Mouse (Mus musculus): Measurements from ENCODE around the gene Fbxo34. TPM values are rescaled to one million over a fixed set of nuclear protein-coding genes. Genes with fewer than 3 reads are reported as not detected.

Fbxo34 gene
- 21.1 TPM for total RNA-seq (2023)

GRCm38 (mm10) chr14:47450121-47450520, at the start of gene Fbxo34:
Gene Fbxo34, plus strand, starts transcription at chr14:47450421.

GRCm38 (mm10) chr14:47417775-47418665, 32.2 kb upstream of the Fbxo34 start, which contains the start of gene Dlgap5:
Gene Dlgap5, minus strand, starts transcription at chr14:47418407.

GRCm38 (mm10) chr14:47570549-47570948, 120.3 kb downstream of the Fbxo34 start, which contains the start of gene Atg14:
Gene Atg14, minus strand, starts transcription at chr14:47570649.

Other genes starting within 250 kb of the Fbxo34 start
- gene Wdhd1, start 173.6 kb upstream of the Fbxo34 start, total RNA-seq (2023) = 35.3 TPM
- gene Socs4, start 173.5 kb upstream of the Fbxo34 start, total RNA-seq (2023) = 23.4 TPM
- 215 TPM for gene Mapk1ip1l, start 152.2 kb upstream of the Fbxo34 start, total RNA-seq (2023)
- 3.5 TPM for gene Lgals3, start 82.7 kb upstream of the Fbxo34 start, total RNA-seq (2023)
- 4.4 TPM for gene Dlgap5, start 32.0 kb upstream of the Fbxo34 start, total RNA-seq (2023)
- gene Atg14, start 120.2 kb downstream of the Fbxo34 start, total RNA-seq (2023) = 28.3 TPM
- 64.0 TPM for gene Ktn1, start 198.0 kb downstream of the Fbxo34 start, total RNA-seq (2023)